Mouse (Mus musculus): ENCODE results near the gene Tmtc1. TPM values are rescaled to one million over a fixed set of nuclear protein-coding genes. Genes with fewer than 3 reads are reported as not detected.

Gene Tmtc1
- polyA plus RNA-seq, 1 experiment from 2014 or later, result 3.6 TPM

DNA sequence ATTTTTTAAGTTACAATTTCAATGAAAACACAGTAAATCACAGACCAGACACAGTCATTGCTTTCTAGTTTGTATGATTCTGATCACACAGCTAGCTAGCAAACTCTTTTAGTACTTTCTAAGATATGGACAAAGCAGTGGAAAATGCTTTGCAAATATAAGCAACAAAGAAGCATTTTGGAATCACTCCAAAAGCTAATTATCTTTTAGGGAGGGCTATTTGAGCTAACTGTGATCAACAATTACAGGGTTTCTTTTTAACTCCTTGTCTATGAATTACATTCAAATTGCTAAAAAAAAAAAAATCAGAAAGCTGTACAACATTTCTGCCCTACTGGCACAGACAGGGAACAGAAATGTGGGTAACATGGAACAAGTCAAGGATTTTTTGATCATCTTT lies 114.2 kb downstream of the Tmtc1 start:
- H3K4me3 ChIP-seq, result no peak overlapping the region
- no peak for ATAC-seq (ENCODE audit: low FRiP score, low read depth)

DNA sequence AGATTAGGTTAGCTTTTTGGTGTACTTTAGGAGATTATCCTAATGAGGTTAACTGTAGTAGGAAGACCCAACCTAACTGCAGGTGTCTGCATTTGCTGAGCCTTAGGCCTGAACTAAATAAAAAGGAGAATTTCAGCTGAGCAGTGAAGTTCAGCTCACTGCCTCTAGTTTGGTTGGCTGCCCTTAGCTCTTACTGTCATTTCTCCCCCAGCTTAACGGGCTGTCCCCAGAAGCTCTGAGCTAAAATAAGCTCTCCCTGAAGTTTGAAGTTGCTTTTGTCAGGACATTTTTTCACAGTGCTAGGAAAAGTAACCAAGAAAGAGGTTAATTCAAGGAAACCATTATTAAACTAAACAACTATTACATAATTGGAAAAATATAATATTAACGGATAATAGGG lies 115.3 kb downstream of the Tmtc1 start:
- Histone ChIP-seq H3K4me3 (no peak overlapping the region), H3K9ac (no peak overlapping the region), H3K4me1 (replicated peaks) (no peaks in the 10 kb centered on the region), H3K36me3 (0 out of 2 replicates have a peak, but pooled peaks cover 2% of the 10 kb centered on the region), H3K4me2 (no peak overlapping the region), H3K9me3 (no peaks in the 10 kb centered on the region), H3K27me3 (no peaks in the 10 kb centered on the region), H3K27ac (replicated peaks) (no peak overlapping the region)
- no peak for ATAC-seq (ENCODE audit: low FRiP score, low read depth)
- 83% methylated on average over 2 of the region's 2 CpGs for WGBS

More for the DNA sequence above, 114.2 kb downstream of the Tmtc1 start:
- H3K4me2 ChIP-seq, result no peak overlapping the region
- 0 out of 2 replicates have a peak, but pooled peaks cover 2% of the 10 kb centered on the region for H3K36me3 ChIP-seq
- no peak overlapping the region for H3K9ac ChIP-seq
- H3K27ac ChIP-seq (replicated peaks), result no peak overlapping the region
- no peaks in the 10 kb centered on the region for H3K27me3 ChIP-seq
- H3K9me3 ChIP-seq, result no peaks in the 10 kb centered on the region
- no peaks in the 10 kb centered on the region for H3K4me1 ChIP-seq (replicated peaks)

DNA sequence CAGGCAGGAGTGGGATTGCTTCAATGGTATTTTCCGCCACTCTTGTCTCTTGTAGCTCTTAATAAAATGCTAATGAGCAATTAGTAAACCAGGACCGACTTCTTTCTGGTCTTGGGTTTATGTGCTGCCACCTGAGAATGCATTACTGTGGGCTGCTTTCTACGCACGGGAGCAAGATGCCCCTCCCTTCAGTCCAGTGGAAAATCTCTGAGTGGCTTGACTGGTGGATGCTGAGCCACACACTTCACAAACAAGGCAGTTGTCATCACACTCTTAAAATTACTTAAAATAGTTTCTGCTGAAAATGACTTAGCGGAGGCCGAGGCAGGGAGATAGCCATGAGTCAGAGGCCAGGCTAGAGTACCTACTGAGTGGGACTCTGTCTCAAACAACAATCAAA lies 116.1 kb downstream of the Tmtc1 start:
- Histone ChIP-seq H3K4me1 (replicated peaks) (no peaks in the 10 kb centered on the region), H3K27me3 (no peaks in the 10 kb centered on the region), H3K4me2 (no peak overlapping the region), H3K27ac (replicated peaks) (no peak overlapping the region), H3K36me3 (0 out of 2 replicates have a peak, but pooled peaks cover 1% of the 10 kb centered on the region), H3K9me3 (no peaks in the 10 kb centered on the region), H3K9ac (no peak overlapping the region), H3K4me3 (no peak overlapping the region)
- WGBS, result 73% methylated on average over 6 of the region's 6 CpGs
- no peak for ATAC-seq (ENCODE audit: low FRiP score, low read depth)

DNA sequence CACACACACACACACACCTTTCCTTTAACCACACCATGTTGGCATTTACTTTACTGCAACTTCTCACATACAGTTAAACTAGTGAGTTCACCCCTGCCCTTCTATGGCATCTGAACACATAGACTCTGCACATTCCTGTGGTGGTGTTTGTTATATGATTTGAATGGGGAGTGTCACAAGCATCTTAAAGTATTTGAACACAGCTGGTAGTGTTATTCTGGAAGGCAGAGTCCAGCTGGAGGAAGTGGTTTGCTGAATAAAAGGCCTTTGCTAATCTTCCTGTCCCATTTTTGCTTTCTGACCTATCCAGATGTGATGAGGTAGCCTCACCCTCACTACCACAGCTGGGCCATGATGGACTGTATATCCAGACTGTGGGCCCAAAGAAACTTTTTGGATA lies 125.5 kb downstream of the Tmtc1 start:
- no peak overlapping the region for H3K4me2 ChIP-seq
- no peaks in the 10 kb centered on the region for H3K4me1 ChIP-seq (replicated peaks)
- H3K27ac ChIP-seq (replicated peaks), result no peak overlapping the region
- ATAC-seq (ENCODE audit: low FRiP score, low read depth), result no peak
- H3K4me3 ChIP-seq, result no peak overlapping the region
- no peaks in the 10 kb centered on the region for H3K27me3 ChIP-seq
- no peaks in the 10 kb centered on the region for H3K36me3 ChIP-seq
- no peak overlapping the region for H3K9ac ChIP-seq
- H3K9me3 ChIP-seq, result no peaks in the 10 kb centered on the region

DNA sequence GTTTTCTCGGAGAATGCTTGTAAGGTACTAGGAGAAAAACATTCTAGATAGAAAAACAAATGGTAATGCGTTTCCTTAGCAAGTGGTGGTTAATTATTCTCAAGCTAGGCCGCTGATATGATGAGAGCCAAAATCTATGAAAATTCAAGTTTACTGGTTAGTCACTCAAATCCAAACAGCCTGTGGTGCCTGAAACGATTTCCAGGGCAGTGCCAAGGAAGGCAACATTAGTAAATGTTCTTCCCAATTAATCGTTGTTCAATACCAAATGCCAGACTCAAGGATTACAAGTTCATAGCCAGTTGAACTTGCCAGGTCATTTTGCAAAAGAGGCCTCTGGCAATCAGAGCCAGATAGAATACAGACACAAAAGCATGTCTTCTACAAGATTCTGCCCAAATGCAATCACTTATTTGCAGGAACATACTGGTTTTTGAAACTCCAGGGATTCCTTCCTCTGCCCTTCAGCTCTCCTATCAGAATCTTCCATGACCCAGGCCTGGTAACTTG lies 128.6 kb downstream of the Tmtc1 start:
- H3K9ac ChIP-seq, result no peak overlapping the region
- 80% methylated on average over 5 of the region's 5 CpGs for WGBS
- ATAC-seq (ENCODE audit: low FRiP score, low read depth), result no peak

DNA sequence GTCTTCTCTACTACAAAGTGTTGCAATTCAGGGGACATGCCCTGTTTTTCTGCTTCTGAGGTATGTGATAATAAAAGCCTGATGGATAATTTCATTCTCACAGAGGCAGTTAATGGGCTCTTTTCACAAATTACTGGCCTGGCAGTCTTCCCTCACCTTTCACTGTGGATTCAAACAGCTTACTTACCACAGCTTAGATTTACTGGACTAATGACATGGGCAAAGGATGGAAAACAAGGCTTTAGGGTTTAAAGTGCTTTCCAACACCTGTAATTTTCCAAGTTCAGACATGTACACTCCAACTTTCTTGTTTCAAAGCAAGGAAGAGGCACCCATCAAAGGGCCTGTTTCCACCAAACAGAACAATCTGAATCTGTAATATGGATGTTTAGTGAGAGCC lies 129.1 kb downstream of the Tmtc1 start:
- H3K9ac ChIP-seq, result no peak overlapping the region
- H3K4me3 ChIP-seq, result no peak overlapping the region
- no peaks in the 10 kb centered on the region for H3K27me3 ChIP-seq
- H3K4me1 ChIP-seq (replicated peaks), result no peaks in the 10 kb centered on the region
- no peaks in the 10 kb centered on the region for H3K36me3 ChIP-seq
- no peak overlapping the region for H3K27ac ChIP-seq (replicated peaks)
- ATAC-seq (ENCODE audit: low FRiP score, low read depth), result no peak
- no peaks in the 10 kb centered on the region for H3K9me3 ChIP-seq
- no peak overlapping the region for H3K4me2 ChIP-seq

More for the DNA sequence above, 128.6 kb downstream of the Tmtc1 start:
- no peaks in the 10 kb centered on the region for H3K4me1 ChIP-seq (replicated peaks)
- H3K9me3 ChIP-seq, result no peaks in the 10 kb centered on the region
- no peak overlapping the region for H3K4me3 ChIP-seq
- H3K27ac ChIP-seq (replicated peaks), result no peak overlapping the region
- H3K4me2 ChIP-seq, result no peak overlapping the region
- H3K36me3 ChIP-seq, result no peaks in the 10 kb centered on the region
- H3K27me3 ChIP-seq, result no peaks in the 10 kb centered on the region

DNA sequence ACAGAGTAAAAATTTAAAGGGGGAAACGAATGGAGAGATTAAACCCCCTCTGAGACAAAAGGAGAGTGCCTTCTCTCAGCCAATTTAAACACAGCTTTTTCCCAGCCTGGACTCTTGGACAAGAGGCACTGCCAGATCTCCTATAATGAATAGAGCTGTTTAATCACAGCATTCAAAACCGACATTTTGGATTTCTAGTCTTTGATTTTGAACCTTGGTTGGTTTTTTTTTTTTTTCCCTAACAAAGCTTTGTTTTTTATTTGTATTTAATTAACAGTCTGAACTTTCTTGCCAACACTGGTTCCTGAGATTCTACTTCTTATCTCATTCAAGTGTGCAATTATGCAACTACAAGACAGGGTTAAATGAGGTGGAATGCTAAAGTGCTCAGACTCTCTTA lies 133.2 kb downstream of the Tmtc1 start:
- ATAC-seq (ENCODE audit: low FRiP score, low read depth), result no peak
- no peak overlapping the region for H3K4me3 ChIP-seq
- H3K9me3 ChIP-seq, result no peaks in the 10 kb centered on the region
- H3K9ac ChIP-seq, result no peak overlapping the region
- H3K4me2 ChIP-seq, result no peak overlapping the region
- WGBS, result 37% methylated on average over 2 of the region's 2 CpGs
- H3K4me1 ChIP-seq (replicated peaks), result no peaks in the 10 kb centered on the region
- H3K27me3 ChIP-seq, result no peaks in the 10 kb centered on the region
- no peak overlapping the region for H3K27ac ChIP-seq (replicated peaks)
- no peaks in the 10 kb centered on the region for H3K36me3 ChIP-seq

DNA sequence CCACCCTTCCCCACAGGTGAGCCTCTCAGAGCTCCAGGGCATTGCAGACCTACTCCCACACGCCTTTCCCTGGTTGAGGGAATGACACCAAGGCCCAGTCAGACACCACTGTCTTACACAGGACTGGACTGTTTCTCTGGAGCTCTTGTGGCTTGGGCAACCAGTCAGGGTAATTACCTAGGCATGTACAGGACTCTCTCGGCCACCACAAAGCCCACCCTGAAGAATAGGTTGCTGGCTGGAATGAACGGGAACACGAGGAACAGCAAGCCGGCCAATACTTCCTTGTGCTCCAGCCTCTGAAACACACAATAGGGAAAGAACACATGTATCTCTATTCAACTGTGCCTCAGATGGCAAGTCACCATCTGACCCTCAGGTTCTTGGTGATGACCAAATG lies 138.4 kb downstream of the Tmtc1 start:
- WGBS, result 89% methylated on average over 5 of the region's 5 CpGs
- H3K4me3 ChIP-seq, result no peak overlapping the region
- ATAC-seq (ENCODE audit: low FRiP score, low read depth), result no peak

DNA sequence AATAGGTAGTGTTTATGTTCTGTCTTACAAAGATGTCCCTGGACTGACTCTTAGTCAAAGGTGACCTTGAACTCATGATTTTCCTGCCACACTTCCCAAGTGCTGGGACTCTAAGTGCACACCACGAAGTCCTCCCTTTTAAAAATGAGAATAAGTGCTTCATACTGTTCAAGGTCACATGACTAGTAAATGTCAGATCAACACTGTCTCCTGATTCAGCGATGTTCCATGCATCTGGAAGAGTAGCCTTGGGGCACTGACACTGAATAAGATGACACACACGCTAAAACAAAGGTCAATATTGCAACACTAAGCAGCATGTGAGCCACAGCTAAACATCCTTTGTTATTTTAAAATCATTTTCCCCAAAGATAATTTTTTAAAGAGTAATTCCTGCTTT lies 139.0 kb downstream of the Tmtc1 start:
- Histone ChIP-seq H3K36me3 (no peaks in the 10 kb centered on the region), H3K9me3 (no peaks in the 10 kb centered on the region), H3K4me2 (no peak overlapping the region), H3K27ac (replicated peaks) (no peak overlapping the region), H3K4me3 (no peak overlapping the region), H3K9ac (no peak overlapping the region), H3K4me1 (replicated peaks) (no peaks in the 10 kb centered on the region), H3K27me3 (no peaks in the 10 kb centered on the region)
- WGBS, result 72% methylated on average over 3 of the region's 3 CpGs
- no peak for ATAC-seq (ENCODE audit: low FRiP score, low read depth)

More for the DNA sequence above, 138.4 kb downstream of the Tmtc1 start:
- no peaks in the 10 kb centered on the region for H3K9me3 ChIP-seq
- no peak overlapping the region for H3K4me2 ChIP-seq
- H3K36me3 ChIP-seq, result no peaks in the 10 kb centered on the region
- no peak overlapping the region for H3K9ac ChIP-seq
- H3K27ac ChIP-seq (replicated peaks), result no peak overlapping the region
- no peaks in the 10 kb centered on the region for H3K27me3 ChIP-seq
- H3K4me1 ChIP-seq (replicated peaks), result no peaks in the 10 kb centered on the region

DNA sequence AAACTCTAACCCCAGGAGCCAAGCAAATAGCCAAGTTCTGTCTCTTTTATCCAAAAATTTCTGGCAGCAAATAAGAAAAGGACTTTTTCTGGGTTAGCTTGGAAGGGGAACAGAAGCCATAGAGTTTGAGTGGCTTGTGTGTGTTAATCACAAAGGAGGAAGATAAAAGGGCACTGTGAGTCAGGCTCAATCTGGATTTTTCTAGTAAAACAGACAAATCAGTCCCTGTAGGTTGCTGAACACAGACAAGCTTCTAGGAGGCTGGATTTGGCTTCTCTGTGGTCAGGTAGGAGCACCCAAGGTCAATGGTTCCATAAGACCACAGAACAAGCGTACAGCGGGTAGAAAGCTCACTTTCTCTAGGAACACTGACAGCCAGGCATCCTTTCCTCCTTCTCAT lies 141.9 kb downstream of the Tmtc1 start:
- H3K27me3 ChIP-seq, result no peaks in the 10 kb centered on the region
- H3K9ac ChIP-seq, result no peak overlapping the region
- H3K27ac ChIP-seq (replicated peaks), result no peak overlapping the region
- ATAC-seq (ENCODE audit: low FRiP score, low read depth), result no peak
- no peak overlapping the region for H3K4me2 ChIP-seq
- no peaks in the 10 kb centered on the region for H3K9me3 ChIP-seq
- no peaks in the 10 kb centered on the region for H3K36me3 ChIP-seq
- H3K4me3 ChIP-seq, result no peak overlapping the region
- WGBS, result 79% methylated on average over 2 of the region's 2 CpGs
- H3K4me1 ChIP-seq (replicated peaks), result no peaks in the 10 kb centered on the region

DNA sequence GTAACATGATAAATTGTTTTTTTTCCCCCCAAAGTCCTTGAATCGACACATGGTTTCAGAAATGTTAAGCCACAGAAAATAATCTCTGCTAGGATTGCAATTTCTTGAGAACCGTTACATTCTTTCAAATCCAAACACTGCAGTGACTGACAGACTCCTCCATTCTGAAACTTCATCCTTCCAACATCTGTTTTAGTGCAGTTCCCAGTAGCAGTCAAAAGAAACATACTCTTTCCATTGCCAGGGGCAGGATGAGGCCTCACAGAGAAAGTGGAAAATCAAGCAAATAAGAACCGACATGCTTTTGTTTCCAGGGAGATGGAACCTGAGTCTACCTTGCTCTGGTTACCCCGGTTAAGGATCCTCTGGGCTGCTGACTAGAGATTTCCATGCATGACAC lies 147.1 kb downstream of the Tmtc1 start:
- no peak overlapping the region for H3K4me3 ChIP-seq
- no peaks in the 10 kb centered on the region for H3K27me3 ChIP-seq
- H3K9ac ChIP-seq, result no peak overlapping the region
- no peaks in the 10 kb centered on the region for H3K9me3 ChIP-seq
- no peaks in the 10 kb centered on the region for H3K4me1 ChIP-seq (replicated peaks)
- H3K27ac ChIP-seq (replicated peaks), result no peak overlapping the region
- ATAC-seq (ENCODE audit: low FRiP score, low read depth), result no peak
- no peak overlapping the region for H3K4me2 ChIP-seq
- H3K36me3 ChIP-seq, result no peaks in the 10 kb centered on the region
- WGBS, result 61% methylated on average over 4 of the region's 4 CpGs

DNA sequence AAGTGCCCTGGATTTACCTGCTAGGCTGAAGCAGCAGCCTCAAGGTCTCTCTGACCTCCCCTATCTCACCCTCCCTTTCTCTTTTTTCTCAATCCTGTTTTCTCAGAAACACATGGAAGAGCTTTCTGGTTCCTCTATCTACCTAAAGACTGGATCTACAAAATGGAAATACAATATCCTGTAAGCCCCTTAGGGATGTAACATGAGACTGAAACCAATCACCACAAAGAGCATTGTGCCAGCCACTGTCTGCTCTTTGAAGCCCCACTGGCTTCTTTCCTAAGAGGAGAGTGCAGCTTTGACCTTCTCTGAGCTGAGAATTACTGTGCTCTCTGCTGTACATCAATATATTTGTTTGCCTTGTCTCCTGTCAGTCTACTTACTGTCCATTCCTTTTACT lies 147.8 kb downstream of the Tmtc1 start:
- Histone ChIP-seq H3K4me2 (no peak overlapping the region), H3K4me1 (replicated peaks) (no peaks in the 10 kb centered on the region), H3K4me3 (no peak overlapping the region), H3K9me3 (no peaks in the 10 kb centered on the region), H3K36me3 (no peaks in the 10 kb centered on the region), H3K27me3 (no peaks in the 10 kb centered on the region), H3K27ac (replicated peaks) (no peak overlapping the region), H3K9ac (no peak overlapping the region)
- ATAC-seq (ENCODE audit: low FRiP score, low read depth), result no peak

DNA sequence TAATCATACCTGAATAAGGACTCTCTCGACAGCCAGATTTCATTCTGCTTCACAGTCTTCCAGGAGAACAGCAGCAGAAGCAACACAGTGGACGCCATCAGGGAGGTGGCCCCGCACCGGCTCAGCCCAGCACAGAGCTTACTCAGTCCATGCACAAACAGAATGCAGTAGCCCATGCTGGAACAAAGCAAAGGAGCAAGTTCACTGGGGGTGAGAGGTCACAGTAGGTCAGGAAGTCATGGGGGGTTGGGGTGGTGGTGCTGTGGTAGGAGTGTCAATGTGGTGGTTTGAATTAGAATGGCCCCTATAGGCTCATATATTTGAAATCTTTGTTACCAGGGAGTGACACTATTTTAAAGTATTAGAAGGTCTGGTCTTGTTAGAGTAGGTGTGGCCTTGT lies 149.7 kb downstream of the Tmtc1 start:
- no peak overlapping the region for H3K4me3 ChIP-seq
- 26% methylated on average over 4 of the region's 4 CpGs for WGBS
- no peaks in the 10 kb centered on the region for H3K4me1 ChIP-seq (replicated peaks)
- no peak overlapping the region for H3K9ac ChIP-seq
- H3K27ac ChIP-seq (replicated peaks), result no peak overlapping the region
- no peaks in the 10 kb centered on the region for H3K9me3 ChIP-seq
- ATAC-seq (ENCODE audit: low FRiP score, low read depth), result no peak
- no peaks in the 10 kb centered on the region for H3K36me3 ChIP-seq
- no peaks in the 10 kb centered on the region for H3K27me3 ChIP-seq
- no peak overlapping the region for H3K4me2 ChIP-seq

Measured in hindbrain, embryonic 15.5 days (tissue).